Mouse (Mus musculus): Measurements from ENCODE around the gene Cep164.

Gene Cep164

DNA sequence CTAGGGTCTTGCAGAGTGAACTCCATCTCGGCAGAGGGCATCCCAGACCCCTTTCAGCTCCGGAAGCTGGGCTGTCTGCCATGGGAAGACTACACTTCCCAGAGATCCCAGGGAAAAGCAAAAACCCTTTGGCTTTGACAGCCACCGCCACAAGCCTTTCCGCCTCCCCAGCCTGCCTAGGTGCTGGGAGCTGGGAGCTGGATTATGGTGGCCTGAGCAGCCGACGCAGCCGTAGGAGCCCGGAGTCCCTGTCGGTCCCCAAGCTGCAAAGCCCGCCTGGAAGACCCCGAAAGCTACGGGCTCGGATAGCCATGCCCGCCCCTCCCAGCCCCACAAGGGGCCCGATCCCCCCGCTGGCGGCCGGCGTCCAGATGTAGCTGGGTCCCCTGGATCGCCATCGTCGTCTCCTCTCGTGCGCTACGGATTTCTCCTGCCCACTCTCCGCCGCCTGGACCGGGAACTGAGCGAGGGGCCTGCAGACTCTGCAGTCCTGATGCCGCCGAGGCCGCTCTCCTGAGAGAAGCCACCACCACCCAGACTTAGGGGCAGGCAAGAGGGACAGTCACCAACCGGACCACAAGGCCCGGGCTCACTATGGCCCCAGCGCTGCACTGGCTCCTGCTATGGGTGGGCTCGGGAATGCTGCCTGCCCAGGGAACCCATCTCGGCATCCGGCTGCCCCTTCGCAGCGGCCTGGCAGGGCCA lies 10.1 kb upstream of the Cep164 start, which contains the start of gene Bace1:
Gene Bace1, plus strand, starts transcription at position 147 of the 705 bp plus-strand sequence.
- peak; percentile 82 for DNase-seq (ENCODE audit: low spot score)

DNA sequence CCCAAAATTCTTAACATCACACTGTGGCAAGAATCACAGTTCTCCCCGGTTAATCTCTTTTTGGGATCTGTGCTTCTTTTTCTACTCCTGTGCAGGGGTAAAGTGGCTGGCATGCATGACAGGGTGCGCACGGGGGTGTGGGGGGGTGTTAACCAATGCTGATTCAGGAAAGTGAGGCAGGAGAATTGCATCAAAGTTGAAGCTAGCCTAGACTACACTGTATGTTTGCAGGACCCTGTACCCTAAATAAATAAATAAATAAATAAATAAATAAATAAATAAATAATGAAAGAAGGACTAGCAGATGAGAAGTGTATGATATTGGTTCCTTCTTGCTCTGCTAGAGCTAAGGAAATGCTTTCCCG lies 9.6 kb upstream of the Cep164 start:
- no peak for DNase-seq (ENCODE audit: low spot score)

DNA sequence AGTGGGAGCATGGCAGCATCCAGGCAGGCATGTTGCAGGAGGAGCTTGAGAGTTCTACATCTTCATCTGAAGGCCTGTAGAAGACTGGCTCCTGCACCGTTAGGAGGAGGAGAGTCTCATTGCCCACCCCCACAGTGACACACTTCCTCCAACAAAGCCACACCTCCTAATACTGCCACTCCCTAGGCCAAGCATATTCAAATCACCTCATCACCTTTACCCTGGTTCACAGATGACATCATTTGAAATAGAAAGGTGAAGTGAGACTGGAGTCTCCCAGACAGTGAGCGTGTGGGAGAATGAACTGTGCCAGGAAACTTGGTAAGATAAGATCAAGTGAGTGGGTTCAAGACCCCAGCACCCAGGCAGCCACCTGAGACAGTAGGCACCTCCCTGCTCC lies 5.0 kb upstream of the Cep164 start:
- DNase-seq (ENCODE audit: low spot score) = no peak

DNA sequence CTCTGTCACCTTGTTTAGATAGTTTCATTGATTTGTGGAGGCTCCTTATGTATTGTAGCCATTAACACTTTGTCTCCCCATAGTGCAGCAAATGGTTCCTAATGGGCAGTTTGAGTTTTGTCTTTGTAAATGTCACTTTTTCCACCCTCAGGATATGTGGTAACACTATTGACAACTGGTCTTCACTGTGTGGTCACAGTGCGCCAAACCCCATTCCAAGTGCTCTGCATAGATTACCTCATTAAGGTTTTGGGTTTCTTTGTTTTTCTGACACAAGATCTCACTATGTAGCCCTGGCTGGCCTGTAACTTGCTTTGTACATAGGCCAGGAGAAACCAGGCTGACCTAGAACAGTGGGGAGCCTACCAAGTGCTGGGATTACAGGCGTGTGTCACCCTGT lies 4.4 kb upstream of the Cep164 start:
- DNase-seq (ENCODE audit: low spot score) = no peak

DNA sequence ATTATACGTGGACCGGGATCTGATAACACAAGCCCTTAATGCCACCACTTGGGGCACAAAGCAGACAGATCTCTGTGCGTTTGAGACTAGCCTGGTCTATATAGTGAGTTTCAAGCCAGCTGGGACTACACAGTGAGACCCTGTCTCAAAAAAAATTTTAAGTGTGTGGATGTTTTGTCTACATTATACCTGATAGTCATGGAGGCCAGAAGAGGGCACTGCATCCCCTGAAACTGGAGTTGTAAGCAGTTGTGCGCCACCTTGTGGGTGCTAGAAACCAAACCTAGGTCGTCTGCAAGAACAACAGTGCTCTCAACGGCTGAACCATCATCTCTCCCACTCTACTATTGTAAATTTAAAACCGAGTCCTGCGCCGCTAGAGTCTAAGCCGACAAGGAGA lies 616 bp upstream of the Cep164 start:
- DNase-seq (ENCODE audit: low spot score) = peak; percentile 58

DNA sequence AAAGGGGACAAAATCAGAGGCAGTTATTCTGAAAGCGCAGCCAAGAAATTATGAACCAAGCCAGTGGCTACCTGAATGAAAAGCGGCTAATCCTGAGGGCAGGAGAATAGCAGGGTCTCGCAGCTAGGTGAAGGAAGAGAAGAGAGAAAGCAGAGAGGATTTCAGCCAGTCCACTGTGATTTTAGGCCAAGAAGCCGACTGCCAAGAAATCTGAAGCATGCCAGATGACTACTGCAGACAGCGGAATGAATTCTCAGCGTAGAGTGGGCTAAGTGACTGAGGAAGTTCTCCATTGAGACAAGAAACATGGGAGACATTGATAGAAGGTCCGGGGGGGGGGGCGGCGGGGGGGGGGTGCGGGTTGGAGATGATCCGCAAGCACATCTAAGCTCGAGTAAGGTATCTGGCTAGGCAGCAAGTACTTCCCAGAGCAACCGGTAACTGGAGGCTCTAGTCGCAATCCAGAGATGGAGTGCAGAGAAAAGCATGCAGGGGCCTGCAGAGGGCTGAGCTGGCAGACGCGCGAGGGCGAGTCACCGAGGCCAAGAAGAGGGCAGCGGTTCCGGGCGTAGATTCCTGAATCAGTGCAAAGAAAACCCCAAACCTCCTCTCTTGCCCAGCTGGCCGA lies 714 bp downstream of the Cep164 start:
- DNase-seq (ENCODE audit: low spot score) = no peak

DNA sequence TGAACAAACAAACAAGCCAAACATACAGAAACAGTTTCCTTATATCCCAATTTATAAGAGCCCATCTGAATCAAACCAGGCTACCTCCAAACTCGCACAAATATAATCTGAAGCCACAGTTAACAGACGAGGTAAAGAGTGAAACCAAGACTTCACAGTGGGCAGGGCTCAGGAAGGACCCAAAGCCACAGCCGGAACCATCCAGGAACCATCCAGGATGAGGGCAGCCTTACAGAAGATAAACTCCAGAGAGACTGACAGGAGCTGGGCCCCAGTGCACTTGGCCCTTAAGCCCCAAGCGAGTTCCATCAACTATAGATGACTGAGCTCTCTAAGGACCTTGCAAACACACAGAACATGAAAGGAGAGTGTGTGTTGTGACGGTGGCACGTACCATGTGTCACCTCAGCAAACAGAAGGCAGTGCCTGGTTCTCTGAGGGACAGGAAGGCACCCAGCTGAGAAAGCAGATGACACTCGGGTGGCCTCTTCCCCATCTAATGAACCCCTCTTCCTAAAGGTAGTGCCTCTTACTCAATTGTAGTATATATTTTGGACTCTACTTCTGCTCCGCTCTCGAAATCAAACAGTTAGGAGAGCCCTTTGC lies 10.0 kb downstream of the Cep164 start:
- no peak for DNase-seq (ENCODE audit: low spot score)

DNA sequence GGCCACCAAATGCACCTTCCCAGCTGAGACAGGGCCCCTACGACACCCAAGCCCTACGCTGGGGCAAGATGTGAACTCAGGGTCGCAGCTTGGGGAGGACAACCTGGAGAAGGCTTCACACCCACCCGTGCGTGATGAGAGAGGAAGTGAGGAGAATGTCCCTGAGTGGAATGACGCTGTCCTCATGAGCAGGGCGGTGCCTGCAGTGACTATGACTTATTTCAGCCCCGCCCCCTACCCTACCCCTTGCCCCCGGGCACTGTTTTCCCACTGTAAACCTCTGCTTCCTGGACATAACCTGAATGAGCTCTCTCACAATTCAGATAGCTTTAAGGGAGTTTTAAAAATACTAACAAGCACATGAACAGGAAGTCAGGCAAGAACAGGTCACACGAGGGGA lies 13.0 kb downstream of the Cep164 start:
- DNase-seq (ENCODE audit: low spot score) = no peak

DNA sequence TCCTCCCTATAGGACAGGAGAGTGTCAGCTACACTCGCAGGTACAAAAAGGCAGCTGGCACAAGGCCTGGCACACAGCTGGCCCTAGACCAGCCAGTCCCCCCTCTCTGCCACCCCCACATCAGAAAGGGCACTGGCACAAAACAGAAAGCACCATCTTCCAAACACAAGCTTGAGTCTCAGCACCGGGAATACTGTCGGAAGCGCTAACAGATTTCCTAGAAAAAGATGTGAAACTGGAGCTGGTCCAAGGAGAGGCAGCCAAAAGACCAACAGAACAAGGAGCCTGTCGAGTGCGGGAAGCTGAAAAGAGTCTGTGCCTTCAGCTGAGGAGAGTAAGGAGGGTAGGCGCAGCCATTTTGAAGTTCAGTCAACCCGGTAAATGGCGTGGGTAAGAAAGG lies 13.4 kb downstream of the Cep164 start:
- DNase-seq (ENCODE audit: low spot score) = peak; percentile 15

DNA sequence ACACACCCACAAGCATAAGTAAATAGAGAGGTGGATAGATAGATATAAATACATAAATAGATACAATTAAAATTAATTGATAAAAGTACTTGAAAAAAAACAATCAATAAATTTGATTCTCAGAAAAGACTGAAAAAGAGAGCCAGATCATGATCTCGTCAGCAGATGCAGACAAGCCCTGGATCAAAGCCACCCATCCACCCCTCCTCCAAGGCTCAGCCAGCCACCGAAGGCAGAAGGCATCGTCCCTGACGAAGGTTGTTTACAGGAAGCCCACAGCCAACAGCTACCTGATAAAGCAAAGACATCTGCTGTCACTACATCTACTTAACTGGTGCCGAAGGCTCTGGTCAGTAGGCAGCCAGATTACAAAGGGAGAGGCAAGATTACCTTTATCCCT lies 16.5 kb downstream of the Cep164 start:
- DNase-seq (ENCODE audit: low spot score) = no peak

DNA sequence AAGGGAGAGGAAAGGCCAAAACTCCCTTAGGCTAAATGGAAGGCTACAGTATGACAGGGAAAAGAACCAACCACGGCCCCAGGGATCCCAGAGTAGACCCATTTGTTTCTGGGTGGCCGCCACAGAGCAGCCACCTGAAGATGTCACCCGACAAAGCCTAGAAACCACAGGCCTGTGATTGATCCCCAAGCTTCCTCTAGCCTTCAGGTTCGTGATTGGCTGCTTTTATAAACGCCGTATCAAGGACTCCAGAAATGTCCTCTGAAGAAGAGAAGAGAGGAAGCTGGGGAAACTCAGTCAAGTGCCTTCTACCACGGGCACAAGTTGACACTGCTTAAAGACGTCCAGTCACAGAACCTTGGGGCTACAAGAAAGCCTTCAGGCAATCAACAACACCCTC lies 20.7 kb downstream of the Cep164 start:
- DNase-seq (ENCODE audit: low spot score) = no peak

DNA sequence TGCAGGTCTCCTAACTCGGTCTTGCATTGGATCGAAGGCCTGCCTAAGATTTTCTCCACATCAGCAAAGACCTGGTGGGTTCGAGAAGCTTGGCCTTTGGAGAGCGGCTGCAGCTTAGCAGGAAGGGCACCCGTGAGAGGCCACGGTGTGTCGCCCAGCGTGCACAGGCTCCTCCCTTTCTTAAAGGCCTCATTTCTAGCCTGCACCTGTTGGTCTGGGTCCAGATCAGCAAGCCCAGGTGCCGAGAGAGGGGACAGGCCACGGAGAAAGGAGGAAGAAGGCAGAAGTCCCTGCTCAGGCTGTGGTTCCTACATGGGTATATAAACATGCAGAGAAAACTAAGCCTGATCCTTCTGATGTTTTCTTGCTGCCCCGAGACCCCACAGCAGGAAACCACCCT lies 21.2 kb downstream of the Cep164 start:
- DNase-seq (ENCODE audit: low spot score) = no peak

DNA sequence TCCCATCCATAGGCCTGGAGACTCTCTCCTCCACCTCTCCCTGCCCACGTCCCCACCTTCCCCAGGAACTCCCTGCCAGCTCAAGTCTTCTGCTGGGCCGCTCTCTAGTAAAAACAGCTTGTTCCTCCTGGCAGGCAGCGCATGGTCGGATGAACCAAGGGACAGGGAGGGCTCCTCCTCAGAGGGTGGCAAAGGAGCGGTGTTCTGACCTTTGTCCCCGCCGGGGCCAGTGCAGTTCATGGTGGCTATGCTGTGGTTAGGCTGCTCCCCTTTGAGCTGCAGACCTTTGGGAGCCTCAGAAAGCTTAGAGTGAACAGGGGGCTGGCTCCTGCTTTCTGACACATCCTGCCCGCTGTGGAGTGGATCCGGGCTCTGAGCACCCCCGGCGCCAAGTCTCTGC lies 21.6 kb downstream of the Cep164 start:
- no peak for DNase-seq (ENCODE audit: low spot score)

DNA sequence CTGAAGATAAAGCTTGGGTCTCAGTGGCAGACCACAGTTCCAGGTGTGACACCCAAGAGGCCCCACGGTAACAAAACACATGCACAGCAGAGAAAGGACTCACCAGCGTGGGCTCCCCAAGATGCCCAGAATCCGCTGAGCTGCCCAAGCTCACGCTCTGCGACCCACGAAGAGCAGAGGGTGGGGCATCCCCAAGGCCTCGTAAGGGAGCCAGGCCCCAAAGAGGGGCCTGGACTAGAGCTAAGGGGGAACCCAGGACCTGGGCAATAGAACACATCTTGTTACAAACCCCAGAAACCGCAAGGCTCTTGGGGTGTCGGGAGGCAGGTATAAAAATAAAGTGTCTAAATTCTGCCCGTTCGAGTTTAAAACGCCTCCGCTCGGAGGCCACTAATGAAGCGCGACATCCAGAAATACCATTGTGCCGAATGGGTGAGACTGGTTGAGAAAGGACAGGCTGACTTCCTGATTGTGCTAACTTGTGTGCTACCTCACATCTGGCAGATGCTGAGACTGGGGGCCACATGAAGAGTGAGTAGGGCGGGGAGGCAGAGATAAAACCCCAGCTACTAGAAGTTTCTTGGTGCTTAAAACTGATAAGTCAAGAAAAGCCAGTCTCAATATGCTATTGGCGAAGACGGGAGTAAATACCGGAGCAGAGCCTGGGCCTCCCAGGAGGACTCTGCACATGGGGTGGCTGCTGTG lies 25.3 kb downstream of the Cep164 start:
- no peak for DNase-seq (ENCODE audit: low spot score)

DNA sequence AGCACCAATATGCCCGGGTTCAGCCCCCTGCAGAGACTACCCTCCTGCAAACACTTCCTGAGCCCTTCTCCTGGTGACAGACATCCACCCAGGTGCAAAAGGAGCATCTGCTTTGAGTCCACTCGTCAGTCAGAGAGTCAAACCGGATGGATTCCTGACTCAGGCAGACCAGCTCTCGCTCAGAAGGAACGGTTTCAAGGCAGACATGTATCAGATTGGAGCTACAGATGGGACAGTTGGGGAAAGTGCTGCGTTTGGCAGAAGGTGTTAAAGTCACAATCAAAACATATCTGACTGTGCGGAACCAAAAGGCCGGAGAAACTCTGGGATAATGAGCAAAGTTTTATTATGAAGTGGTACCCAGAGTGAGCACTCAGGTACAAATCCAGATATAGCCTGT lies 29.1 kb downstream of the Cep164 start:
- peak; percentile 55 for DNase-seq (ENCODE audit: low spot score)

DNA sequence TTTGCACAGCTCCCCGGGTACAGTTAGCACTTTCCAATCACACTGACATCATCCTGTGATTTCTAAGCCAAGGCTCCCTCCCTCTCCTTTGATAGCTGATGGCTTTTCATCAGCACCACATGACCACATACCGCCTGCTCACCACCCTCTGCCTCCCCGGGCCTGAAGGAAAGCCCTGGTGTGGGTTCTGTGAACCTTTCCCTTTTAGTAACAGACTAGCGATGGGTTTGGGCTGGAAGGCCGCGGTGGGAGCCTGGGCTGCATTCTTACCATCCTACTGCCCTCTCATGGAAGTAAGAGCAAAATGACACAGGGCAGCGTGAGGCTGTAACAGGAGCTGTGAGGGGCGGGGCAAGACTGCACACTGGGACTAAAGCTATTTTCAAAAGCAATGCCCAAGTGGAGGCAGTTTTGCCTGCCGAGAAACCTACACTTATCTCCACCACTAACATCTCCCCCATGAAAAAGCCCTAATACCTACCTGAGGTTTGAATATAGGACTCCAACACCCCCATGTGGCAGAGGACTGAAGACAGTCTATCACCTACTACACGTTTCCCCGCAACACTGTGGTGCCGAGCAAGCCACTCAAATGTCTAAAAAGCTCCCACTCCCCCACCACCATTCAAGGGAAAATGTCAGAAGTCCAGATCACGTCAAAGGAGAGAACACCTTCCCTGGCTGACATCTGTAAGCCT lies 29.9 kb downstream of the Cep164 start:
- DNase-seq (ENCODE audit: low spot score) = no peak

DNA sequence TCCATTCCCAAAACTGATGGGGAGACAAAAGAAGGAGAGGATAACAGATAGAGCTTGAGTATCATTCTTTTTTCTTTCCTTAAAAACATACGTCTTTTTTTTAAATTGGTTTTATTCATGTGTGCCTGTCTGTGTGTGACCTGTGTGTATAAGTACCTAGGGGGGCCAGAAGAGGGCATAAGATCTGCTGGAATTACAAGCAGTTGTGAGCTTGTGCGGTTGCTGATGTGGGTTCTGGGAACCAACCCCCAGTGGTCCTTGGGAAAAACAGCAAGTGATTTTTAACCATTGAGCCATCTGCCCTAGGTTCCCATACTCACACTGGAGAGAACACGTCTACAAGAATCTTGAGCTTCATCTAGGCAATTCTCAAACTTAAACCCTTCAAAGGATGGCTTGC lies 31.2 kb downstream of the Cep164 start:
- DNase-seq (ENCODE audit: low spot score) = no peak

DNA sequence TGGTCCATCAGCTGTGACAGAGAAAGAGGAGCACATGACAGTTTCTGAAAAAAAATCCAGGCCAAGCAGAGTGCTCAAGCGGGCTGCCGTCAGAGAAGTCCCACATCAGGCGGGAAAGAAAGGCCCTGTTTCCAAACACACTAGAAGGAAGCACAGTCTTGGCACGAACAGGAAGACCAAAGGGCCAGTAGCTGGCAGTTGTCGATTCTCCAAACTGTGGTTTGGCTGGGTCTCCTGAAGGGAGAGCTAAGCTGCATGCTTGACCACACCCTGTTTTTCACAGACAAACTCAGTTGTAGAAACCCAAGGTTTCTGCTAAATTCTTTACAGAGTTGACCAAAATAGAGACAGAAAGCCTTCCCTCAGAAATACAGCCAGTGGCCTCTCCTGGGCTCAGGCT lies 32.8 kb downstream of the Cep164 start:
- DNase-seq (ENCODE audit: low spot score) = no peak

DNA sequence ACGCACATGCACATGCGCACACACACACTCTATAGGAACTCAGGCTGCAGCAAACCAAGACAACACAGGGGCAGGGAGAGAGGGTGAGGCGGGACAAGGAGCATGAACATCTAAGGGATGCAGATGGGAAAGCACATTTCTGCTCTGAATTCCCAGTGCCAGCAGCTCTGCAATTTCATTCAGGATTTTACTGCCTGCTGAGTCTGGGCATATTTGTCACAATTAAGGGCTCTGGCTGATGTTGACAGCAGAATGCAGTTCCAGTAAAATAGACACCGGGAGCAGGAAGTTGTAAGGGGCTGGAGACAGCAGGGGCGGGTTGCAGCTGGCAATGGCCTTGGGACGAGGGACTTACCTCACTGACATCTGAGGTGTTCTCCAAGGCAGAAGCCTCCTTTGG lies 34.8 kb downstream of the Cep164 start:
- DNase-seq (ENCODE audit: low spot score) = no peak

DNA sequence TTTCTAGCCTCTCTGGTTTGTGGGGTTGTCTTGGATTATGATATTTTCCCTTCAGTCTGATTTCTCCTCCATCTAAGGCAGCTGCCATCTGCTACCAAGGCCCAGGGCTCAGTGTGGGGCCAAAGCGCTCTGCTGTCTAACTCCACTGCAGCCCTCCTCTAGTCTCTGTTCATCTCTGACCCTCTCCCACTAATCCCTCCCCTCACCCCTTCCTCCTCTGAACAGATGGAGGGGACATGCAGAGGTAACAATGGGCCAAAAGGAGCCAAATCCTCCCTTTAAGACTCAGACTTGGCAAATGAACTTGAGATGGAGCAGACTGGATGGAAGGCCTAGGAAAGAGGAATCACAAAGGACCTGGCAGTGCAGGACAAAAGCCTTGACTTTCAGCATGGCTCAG lies 36.3 kb downstream of the Cep164 start:
- no peak for DNase-seq (ENCODE audit: low spot score)

DNA sequence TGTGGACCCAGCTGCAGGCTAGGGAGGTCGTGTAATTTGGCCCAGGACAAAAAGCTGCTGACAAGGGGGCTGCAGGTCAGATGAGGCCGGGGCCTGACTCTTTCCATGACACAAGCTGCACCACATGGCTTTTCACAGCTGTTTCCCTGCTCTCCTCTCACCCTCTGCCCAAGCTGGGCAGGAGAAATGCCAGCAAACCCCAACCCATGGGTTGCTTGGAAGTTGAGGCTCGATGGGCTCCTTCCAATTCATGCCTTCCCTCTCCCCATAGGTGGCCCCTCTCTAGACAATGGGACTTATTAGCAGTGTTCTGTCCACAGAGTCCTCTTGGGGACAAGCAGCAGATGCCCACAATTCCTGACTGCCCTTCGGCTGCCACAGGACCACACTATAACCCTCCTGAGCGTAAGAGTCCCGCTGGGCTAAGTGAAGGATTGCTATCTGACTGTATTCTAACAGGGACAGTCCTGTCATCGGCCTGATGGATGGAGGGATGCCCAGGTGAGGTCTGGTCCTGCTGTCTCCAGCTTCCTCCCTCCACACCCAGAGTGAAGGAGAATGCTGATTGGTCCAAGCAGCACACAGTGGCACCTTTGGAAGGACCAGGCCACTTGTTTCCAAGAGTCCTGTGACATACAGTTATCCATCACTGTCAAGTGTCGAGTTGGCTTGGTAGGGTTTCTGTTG lies 36.9 kb downstream of the Cep164 start:
- no peak for DNase-seq (ENCODE audit: low spot score)

DNA sequence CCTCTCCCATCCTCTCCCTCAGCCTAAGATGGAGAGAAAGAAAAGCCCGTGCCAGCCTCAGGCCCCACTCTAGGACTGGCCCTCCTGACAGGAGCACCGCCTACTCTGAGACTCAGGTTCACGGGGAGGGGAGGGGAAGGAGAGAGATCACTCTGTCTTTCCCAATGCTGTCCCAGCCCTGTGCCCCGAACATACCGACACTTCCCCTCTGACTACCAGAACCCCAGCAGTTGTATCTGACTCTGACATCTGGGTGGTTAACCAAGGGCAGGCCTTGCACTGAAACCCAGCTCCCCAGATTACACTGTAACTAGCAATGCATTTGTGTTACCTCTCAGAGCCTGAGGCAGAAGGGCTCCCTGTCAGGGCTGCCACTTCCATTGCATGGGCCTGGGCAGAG lies 40.1 kb downstream of the Cep164 start:
- DNase-seq (ENCODE audit: low spot score) = no peak
